Mouse (Mus musculus): ENCODE measurements around the gene Hist1h4h. TPM values are rescaled to one million over a fixed set of nuclear protein-coding genes. Genes with fewer than 3 reads are reported as not detected.
"Not testable (repeated sequence)": the region's sequence is repeated elsewhere in the genome, so short reads cannot be mapped to it uniquely, and the experiment has no call there.

Hist1h4h gene
- total and polyA plus RNA-seq, 2 experiments from 2014 or later: 4.1 to 1,275 TPM

DNA sequence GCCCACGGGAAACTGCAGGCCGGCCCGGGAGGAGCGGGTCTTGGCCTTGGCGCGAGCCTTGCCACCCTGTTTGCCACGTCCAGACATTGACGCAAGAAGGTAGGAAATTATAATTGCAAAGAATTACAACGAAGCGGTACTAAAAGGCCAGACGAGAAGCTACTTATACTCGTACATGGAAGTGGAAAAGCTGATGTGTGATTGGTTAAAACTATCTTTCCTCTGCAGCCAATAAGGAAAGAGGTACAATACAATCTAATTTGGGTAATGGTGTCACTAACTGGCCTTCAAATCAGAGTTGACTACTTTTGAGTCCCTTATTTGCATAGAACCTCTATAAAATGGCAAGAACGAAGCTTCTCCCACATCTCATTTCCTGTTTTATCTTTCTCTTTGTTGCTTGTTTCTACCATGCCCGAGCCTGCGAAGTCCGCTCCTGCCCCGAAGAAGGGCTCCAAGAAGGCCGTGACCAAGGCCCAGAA lies 40.2 kb downstream of the Hist1h4h start, which contains the start of the genes Hist1h2ae and Hist1h2bg:
Gene Hist1h2ae, minus strand, starts transcription at position 199 of the 482 bp plus-strand sequence.
Gene Hist1h2bg, plus strand, starts transcription at position 375 of the 482 bp plus-strand sequence.
- no peaks in the 10 kb centered on the region for H3K9me3 ChIP-seq (ENCODE audit: low read length)
- ATAC-seq (peak; percentile 90), DNase-seq (peak; percentile 93)
- H3K27ac ChIP-seq (ENCODE audit: low read depth, low read length): peak within 1 kb of the TSS; percentile 93
- H3K27me3 ChIP-seq (ENCODE audit: insufficient read depth, low read length): no peaks in the 10 kb centered on the region
- H3K9ac ChIP-seq: peak within 1 kb of the TSS; percentile 60
- H3K4me3 ChIP-seq (ENCODE audit: low read depth, low read length): peak within 1 kb of the TSS; percentile 36
- TF ChIP-seq CTCF (IDR thresholded peaks at IDR 0.05; ENCODE audit: low read depth): no peak
- H3K4me2 ChIP-seq (ENCODE audit: low read depth): peak within 1 kb of the TSS; percentile 67
- peaks cover 20% of the 10 kb centered on the region for H3K4me1 ChIP-seq (ENCODE audit: insufficient read depth)
- no peaks in the 10 kb centered on the region for H3K36me3 ChIP-seq (ENCODE audit: insufficient read depth)
- under 1% methylated on average over 18 of the region's 18 CpGs for WGBS

DNA sequence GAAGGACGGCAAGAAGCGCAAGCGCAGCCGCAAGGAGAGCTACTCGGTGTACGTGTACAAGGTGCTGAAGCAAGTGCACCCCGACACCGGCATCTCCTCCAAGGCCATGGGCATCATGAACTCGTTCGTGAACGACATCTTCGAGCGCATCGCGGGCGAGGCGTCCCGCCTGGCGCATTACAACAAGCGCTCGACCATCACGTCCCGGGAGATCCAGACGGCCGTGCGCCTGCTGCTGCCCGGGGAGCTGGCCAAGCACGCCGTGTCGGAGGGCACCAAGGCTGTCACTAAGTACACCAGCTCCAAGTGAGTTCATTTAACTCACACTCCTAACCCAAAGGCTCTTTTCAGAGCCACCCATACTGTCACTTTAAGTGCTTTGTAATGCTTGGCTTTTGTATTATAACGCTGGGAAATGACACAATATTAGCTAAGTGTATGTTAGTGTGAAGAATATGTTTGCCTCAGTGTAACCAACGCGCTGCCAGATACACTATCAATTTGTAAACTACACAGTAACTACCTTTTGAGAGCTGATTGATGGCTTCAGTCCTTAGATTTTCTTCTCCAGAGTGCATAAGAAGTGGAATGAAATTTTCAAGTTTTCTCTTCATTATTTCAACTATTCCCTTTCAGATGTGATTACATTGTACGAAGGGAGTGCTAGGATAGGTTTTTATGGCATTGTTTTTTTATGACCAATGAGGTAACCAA lies 40.8 kb downstream of the Hist1h4h start:
- peak; percentile 51 for DNase-seq
- not testable (repeated sequence) for ATAC-seq; H3K9me3 ChIP-seq (ENCODE audit: low read length); H3K27me3 ChIP-seq (ENCODE audit: insufficient read depth, low read length); H3K36me3 ChIP-seq (ENCODE audit: insufficient read depth)
- Histone ChIP-seq H3K27ac (ENCODE audit: low read depth, low read length) (peak overlapping the region; percentile 93), H3K4me3 (ENCODE audit: low read depth, low read length) (peak overlapping the region; percentile 36), H3K9ac (peak overlapping the region; percentile 53), H3K4me1 (ENCODE audit: insufficient read depth) (peaks cover 25% of the 10 kb centered on the region), H3K4me2 (ENCODE audit: low read depth) (peak overlapping the region; percentile 67)
- WGBS: 1% methylated on average over 13 of the region's 34 CpGs

DNA sequence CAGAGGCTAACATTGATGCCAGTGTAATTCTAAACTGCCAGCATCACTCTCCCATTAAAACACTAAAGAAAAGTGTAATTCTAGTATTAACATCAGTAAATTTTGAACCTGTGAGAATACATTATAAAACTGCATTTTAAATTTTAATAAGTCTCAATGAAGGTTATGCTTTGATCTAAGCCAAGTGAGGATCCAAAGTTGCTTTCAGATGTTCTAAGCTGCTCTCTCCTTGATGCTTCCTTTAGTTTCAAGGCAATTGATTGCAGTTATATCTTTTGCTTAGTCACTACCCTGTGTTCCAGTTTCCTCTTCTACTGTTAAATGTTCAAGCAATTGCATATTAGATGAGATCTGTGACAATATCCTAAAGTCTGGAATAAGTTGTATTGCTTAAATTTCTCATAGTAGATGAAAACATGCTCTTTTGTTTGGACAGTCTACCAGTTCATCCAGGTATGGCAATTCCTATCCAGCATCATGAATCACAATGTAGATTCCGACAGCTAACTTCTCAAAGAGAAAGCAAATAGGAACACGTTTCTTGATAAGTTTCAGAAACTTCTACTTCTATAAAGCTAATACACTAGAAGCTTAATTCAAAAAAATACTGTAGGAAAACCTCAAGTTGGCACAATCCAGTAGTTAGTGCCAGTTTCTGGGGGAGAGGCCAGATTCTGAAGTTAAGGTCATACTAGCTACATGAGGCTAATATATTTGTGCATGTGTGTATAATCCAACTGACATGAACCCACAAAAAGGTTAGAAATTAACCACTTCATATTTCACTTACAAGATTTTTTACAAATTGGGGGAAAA lies 41.6 kb downstream of the Hist1h4h start:
- peak overlapping the region; percentile 36 for H3K4me3 ChIP-seq (ENCODE audit: low read depth, low read length)
- DNase-seq (no peak), ATAC-seq (no peak)
- peak overlapping the region; percentile 67 for H3K4me2 ChIP-seq (ENCODE audit: low read depth)
- no peaks in the 10 kb centered on the region for H3K27me3 ChIP-seq (ENCODE audit: insufficient read depth, low read length)
- 29% methylated on average over 2 of the region's 2 CpGs for WGBS
- TF ChIP-seq CTCF (IDR thresholded peaks at IDR 0.05; ENCODE audit: low read depth): no peak
- H3K27ac ChIP-seq (ENCODE audit: low read depth, low read length): peak overlapping the region; percentile 75
- H3K9me3 ChIP-seq (ENCODE audit: low read length): no peaks in the 10 kb centered on the region
- peak overlapping the region; percentile 53 for H3K9ac ChIP-seq
- no peaks in the 10 kb centered on the region for H3K36me3 ChIP-seq (ENCODE audit: insufficient read depth)
- H3K4me1 ChIP-seq (ENCODE audit: insufficient read depth): peaks cover 27% of the 10 kb centered on the region

DNA sequence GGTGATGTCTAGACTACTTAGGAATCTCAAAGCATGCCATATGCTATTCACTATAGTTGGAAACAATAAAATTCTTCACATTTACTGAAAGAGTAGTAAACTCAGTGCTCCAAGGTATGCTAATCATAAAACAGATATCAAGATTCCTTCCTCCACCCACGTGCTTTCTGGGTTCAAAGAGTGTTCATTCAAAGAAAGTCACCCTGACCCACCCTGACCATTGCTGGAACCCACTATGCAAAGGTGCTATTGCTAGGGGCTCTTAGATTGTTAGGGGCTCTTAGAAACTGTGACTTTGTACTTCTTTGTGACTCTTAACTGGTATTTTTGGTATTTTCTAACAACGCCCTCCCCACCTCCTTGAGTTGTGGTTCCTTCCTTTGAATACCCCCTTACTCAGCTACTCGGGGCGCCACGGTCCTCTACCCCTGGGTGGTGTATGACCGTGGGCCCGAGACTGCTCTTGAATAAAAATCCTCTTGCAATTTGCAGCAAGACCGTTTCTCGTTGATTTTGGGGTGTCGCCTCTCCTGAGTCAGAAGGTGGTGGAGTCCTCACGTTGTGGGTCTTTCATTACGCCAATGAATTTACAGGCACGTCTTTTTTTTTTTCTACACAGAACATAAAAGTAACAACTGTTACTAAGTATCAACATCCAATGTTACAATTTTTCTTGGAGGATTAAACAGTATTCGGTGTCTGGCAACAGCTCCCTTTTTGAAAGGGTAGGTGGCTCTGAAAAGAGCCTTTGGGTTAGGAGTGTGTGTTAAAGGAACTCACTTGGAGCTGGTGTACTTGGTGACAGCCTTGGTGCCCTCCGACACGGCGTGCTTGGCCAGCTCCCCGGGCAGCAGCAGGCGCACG lies 42.4 kb downstream of the Hist1h4h start:
- 11% methylated on average over 18 of the region's 20 CpGs for WGBS
- H3K9me3 ChIP-seq (ENCODE audit: low read length); DNase-seq; H3K36me3 ChIP-seq (ENCODE audit: insufficient read depth); ATAC-seq; H3K27me3 ChIP-seq (ENCODE audit: insufficient read depth, low read length): not testable (repeated sequence)
- H3K4me3 ChIP-seq (ENCODE audit: low read depth, low read length): peak overlapping the region; percentile 36
- H3K4me2 ChIP-seq (ENCODE audit: low read depth): peak overlapping the region; percentile 67
- peak overlapping the region; percentile 66 for H3K27ac ChIP-seq (ENCODE audit: low read depth, low read length)
- H3K4me1 ChIP-seq (ENCODE audit: insufficient read depth): peaks cover 27% of the 10 kb centered on the region
- H3K9ac ChIP-seq: peak overlapping the region; percentile 48

DNA sequence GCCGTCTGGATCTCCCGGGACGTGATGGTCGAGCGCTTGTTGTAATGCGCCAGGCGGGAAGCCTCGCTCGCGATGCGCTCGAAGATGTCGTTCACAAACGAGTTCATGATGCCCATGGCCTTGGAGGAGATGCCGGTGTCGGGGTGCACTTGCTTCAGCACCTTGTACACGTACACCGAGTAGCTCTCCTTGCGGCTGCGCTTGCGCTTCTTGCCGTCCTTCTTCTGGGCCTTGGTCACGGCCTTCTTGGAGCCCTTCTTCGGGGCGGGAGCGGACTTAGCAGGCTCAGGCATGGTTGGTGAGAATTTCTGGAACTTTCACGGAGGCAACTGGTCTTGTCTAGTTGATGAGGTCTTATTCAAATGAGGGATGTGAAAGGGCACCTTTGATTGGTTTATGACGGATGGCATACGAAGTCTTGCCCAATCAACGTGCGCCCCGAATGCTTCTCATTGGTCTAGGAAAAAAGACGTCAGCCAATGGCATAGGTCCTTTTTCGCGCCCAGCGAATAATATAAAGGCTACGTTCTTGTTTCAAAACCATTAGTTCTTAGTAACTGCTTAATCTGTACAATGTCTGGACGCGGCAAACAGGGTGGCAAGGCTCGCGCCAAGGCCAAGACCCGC lies 43.2 kb downstream of the Hist1h4h start, which contains the start of the genes Hist1h2bf and Hist1h2ad:
Gene Hist1h2bf, minus strand, starts transcription at position 299 of the 627 bp plus-strand sequence.
Gene Hist1h2ad, plus strand, starts transcription at position 484 of the 627 bp plus-strand sequence.
- DNase-seq (peak; percentile 98), ATAC-seq (peak; percentile 89)
- H3K9ac ChIP-seq: peak within 1 kb of the TSS; percentile 48
- peak within 1 kb of the TSS; percentile 67 for H3K4me2 ChIP-seq (ENCODE audit: low read depth)
- WGBS: under 1% methylated on average over 34 of the region's 42 CpGs
- H3K4me3 ChIP-seq (ENCODE audit: low read depth, low read length): peak within 1 kb of the TSS; percentile 38
- peak within 1 kb of the TSS; percentile 78 for H3K27ac ChIP-seq (ENCODE audit: low read depth, low read length)
- peaks cover 27% of the 10 kb centered on the region for H3K4me1 ChIP-seq (ENCODE audit: insufficient read depth)
- not testable (repeated sequence) for H3K9me3 ChIP-seq (ENCODE audit: low read length); H3K36me3 ChIP-seq (ENCODE audit: insufficient read depth); H3K27me3 ChIP-seq (ENCODE audit: insufficient read depth, low read length)

DNA sequence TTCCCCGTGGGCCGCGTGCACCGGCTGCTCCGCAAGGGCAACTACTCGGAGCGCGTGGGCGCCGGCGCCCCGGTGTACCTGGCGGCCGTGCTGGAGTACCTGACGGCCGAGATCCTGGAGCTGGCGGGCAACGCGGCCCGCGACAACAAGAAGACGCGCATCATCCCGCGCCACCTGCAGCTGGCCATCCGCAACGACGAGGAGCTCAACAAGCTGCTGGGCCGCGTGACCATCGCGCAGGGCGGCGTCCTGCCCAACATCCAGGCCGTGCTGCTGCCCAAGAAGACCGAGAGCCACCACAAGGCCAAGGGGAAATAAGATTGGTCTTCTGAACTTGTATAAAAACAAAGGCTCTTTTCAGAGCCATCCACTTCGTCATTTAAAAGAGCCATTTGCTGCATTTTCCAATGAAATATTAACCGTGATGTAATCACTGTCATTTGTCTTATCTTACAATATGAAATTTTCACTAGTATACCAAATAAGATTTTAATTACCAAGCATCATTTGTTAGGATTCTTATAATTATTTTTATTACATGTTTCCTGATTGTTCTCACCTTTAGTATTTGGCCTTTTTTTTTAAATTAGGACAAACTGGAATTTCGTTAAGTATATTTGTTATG lies 43.8 kb downstream of the Hist1h4h start:
- ATAC-seq: peak; percentile 3
- DNase-seq, H3K9ac ChIP-seq: not testable (repeated sequence)

More for the DNA sequence above, 43.8 kb downstream of the Hist1h4h start:
- under 1% methylated on average over 5 of the region's 39 CpGs for whole genome bisulfite sequencing
- Histone ChIP-seq H3K4me3 (ENCODE audit: low read depth, low read length) (peak overlapping the region; percentile 38), H3K4me1 (ENCODE audit: insufficient read depth) (peaks cover 27% of the 10 kb centered on the region), H3K4me2 (ENCODE audit: low read depth) (peak overlapping the region; percentile 67), H3K27ac (ENCODE audit: low read depth, low read length) (peak overlapping the region; percentile 78)
- H3K9me3 ChIP-seq (ENCODE audit: low read length); H3K27me3 ChIP-seq (ENCODE audit: insufficient read depth, low read length); H3K36me3 ChIP-seq (ENCODE audit: insufficient read depth): not testable (repeated sequence)

Data from forebrain, postnatal 0 days (tissue).